Mouse (Mus musculus) adrenal gland (tissue): ENCODE measurements around the gene Gm2a.

Source experiments
- intact Hi-C: fragments of 180-260 bp; cut with DNase I; formaldehyde crosslinking; loops from one replicate; pipeline ENCODE4 v1.15.1; 2025
- long read RNA-seq, 2 experiments: library from polyadenylated mRNA; unstranded; transcript quantifications; one replicate each; pipeline ENCODE4 v2.0.0; 2020; ENCODE audit warnings: borderline replicate concordance in 1 of 2; ENCODE audit not compliant: insufficient replicate concordance in 1 of 2

Gene Gm2a
- long read RNA-seq, experiment 1, full-length matches to known transcripts, result 358 of 675 reads
- long read RNA-seq, experiment 1, partial matches to known transcripts, result 314 of 675 reads
- long read RNA-seq, experiment 1, other reads (novel, unspliced or antisense), result 3 of 675 reads
- long read RNA-seq, experiment 2, full-length matches to known transcripts, result 317 of 438 reads
- long read RNA-seq, experiment 2, partial matches to known transcripts, result 121 of 438 reads
- long read RNA-seq, experiment 2, other reads (novel, unspliced or antisense), result 0 of 438 reads

DNA sequence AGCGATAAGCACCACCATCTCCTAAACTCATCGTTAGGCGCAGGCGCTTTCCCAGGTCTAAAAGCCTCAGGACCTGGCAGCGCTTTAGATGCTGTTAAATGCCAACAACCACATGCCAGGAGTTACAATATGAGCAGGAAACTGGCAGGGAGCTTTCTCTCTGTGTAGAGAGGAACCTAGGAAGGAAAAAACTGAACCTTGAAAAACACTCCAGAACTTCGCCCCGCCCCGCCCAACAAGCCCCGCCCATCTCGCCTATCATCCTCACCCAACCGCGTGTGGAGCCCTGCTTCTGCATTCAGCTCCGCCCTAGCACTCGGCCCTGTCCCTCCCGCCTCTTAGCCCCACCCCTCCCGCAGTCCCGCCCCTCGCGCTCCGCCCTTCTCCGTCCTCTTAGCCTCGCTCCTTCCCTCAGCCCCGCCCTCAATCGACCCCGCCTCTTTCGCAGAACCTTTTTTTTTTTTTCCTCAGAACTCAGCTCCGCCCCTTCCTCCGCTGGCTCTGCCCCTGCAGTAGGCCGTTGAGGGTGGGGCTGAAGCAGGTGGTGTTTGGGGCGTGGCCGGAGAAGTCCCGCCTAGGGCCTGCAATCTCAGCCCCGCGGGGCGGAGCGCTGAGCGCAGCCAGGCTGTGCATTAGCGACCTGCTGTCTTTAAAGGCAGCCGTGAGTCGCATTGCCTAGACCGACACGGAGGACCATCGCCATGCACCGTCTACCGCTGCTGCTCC, at the start of gene Gm2a:
Gene Gm2a (plus strand): TSS at position 653 of the 726 bp plus-strand sequence.
- intact Hi-C loops, result no loop called here

DNA sequence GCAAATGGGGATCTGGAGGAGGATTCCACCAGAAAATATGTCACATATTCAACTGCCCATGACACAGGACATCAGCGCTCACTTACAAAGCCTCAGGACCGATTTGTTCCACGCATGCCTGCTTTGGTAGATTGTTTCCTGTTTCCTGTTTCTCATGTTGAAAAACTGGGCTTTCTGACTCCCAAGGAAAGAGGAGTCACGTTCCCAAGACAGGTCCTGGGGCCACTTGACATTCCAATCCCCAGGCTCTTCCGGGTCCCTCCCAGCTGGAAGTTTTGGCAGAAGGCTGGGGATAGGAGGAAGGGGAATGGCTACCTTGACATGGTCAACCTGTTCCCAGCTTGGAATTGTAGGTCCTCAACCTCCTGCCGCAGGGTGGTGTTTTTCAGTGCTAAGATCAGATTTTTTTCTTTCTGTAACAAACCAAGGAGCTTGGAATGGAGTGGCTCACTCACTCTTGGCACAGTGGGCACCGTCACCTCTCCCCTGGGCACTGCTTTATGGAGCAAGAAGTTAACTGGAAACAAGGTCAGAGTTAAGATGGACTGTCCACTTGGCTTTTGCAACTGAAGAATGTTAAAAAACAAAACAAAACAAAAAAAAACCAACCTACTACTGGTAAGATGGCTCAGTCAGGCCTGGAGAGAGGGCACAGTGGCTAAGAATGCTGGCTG, 46.9 kb upstream of the Gm2a start:
- intact Hi-C loops, result no loop called here

DNA sequence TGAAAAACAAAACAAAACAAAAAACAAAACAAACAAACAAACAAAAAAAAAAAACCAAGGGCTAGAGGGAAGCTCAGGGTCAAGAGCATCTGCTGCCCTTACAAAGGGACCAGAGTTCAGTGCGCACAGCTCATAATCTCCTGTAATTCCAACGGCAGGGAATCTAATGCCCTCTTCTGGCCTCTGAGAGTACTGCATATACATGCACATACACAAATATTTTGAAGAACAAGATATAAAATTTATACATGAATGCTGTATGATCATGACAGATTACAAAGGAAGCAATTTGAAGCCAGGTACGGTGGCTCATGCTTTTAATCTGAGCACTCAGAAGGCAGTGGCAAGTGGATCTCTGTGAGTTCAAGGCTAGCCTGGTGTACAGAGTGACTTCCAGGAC, 40.4 kb upstream of the Gm2a start:
- intact Hi-C loops, result no loop called here

DNA sequence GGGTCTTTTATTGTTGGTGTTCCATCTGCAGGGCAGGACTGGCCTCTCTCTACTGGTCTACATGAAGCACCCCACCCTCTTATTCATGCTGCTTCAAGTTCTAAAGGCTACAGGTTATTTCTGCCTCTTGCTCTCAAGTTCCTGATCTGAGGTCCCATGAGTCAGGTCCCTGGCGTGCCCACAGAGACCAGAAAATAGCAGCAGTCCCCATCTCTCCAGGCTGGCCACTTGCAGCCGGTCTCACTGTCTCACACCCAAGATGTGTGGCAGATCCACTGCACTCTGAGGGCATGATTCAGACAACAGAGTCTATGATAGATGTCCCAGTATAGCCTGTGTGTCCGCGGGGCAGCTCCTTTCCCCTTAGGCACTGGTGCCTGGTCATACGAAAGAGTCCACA, 37.1 kb upstream of the Gm2a start:
- intact Hi-C loops, result no loop called here

DNA sequence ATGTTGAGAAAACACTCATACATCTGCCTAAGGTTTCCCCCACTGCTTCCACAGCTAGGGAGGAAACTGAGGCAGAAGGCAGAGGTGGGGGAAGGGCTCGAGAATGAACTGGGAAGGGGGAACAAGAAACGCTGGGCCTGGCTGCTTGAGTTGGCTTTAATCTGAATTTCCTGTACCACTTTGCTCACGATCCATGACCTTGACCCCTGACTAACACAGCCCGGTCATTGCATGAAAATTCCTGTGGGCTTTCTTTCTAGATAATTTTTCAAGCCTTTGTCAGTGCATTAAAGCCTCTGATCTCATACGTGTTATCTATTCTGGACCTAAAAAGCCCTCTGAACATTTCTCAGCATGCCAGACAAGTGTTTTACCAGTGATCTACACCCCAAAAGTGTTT, 35.1 kb upstream of the Gm2a start:
- intact Hi-C loops, result no loop called here

DNA sequence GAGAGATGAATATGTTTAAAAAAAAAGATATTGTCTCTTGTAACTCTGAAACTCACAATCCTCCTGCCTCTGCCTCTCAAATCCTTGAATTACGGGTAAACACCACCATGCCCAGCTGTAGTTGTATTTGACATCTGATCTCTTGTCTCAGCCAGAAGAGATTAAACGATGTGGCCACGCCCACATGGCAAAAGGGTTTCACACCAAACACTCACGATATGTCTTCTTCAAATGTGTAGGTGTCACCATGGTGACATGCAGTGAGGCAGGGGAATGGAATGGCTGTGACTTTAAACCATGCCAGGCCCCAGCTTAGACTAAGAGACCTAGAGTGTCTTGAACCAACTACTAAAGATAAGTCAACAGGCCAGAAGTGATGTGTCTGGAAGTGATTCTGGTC, 31.0 kb upstream of the Gm2a start:
- intact Hi-C loops, result no loop called here

DNA sequence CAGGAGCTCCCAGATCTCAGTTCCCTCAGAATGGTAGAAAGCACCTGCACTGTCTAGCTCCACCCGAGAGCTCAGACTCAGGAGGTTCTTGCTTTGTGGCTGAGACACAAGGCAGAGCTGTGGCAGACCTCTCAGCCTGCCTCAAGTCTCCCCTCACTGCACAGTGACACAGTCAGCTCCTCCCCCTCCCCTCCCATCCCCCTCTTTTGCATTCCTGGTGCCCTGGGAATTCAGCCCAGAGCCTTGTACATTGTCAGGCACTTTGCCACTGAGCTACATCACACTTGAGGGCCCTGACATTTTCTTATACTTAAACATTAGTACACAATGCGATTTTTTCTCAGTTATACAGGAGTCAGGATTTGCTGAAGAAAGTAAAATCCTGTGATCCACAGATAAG, 28.9 kb upstream of the Gm2a start:
- intact Hi-C loops, result no loop called here

DNA sequence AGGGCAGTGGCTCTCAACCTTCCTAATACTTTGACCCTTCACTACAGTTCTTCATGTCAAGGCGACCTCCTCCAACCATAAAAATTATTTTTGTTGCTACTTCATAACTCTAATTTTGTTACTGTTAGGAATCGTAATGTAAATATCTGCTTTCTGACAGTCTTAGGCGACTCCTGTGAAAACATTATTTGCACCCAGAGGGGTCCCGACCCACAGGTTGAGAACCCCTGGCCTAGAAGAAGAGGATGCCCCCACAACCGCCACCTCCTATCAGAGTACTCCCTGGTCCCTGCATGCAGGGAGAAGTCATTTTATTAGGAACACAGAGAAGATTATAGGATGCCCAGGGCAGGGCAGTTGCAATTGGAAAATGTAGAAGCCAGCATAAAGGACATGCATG, 26.6 kb upstream of the Gm2a start:
- intact Hi-C loops, result no loop called here

DNA sequence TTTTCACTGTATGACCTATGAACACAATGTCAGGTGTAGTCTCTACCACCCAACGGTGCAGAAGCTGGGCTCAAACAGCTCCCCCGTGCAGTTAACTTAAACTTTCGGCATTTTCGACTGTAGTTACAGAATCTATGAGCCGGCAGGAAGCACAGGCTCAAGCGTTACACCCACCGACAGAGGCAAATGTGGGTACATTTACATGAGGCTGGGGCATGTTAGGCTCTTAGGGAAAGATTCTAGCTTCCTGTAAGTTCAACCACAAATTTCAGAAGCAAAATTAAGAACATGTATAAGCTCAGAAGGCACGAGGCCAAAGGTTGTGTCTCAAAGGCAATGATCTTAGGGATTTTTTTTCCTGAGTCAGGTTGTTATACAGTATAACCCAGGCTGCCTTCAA, 25.4 kb upstream of the Gm2a start:
- intact Hi-C loops, result no loop called here

DNA sequence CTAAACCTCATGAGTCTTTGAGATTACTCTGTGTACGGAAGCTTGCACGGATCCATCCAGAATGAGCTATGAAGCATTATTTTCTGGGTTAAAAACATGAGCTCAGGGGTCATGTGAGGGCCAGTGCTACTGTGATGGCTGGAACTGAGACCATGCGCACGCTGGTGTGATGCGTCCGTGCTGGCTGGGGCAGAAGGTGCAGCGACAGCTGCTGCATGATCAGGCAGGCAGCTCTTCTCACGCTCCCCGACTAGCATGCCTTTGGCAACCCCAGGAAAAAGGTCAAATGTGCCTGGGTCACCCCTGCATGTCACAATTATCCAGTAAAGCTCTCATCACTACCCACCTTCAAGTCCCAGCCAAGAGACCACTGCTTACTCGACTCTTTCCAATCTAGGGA, 24.7 kb upstream of the Gm2a start:
- intact Hi-C loops, result no loop called here

DNA sequence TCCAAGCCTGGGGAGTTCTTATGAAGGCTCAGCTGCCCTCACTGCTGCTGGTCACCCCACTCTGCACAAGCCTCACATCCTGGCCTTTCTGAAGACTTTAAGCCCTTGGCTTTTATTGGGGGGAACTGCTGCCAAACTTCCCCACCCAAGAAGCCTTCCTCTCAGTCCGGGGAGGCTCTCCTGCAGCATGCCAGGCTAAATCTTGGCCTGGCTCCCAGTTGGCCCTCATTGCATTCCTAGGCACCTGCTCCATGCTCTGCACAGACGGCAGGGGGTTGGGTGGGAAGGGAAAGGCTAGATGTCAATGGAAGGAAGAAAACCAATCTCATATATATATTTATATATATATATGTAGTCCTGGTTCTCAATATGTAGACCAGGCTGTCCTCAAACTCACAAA, 22.3 kb upstream of the Gm2a start:
- intact Hi-C loops, result no loop called here

DNA sequence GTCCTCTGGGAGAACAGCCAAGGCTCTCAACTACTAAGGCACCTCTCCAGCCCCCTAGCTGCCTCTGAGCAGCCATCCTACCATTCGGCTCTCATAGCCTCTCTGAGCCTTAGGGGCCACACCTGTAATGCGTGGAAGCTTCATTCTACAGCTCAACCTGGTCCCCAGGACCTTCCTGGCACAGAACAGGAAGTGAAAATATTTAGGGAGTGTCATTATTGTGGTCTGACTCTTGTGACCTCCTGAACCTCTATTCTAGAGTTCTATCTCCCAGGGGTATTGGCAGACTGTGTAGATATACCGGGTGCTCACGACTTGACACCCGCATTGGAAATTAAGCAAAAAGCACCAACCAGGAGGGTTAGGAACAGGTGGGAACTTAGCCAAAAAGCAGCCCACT, 21.7 kb upstream of the Gm2a start:
- intact Hi-C loops, result no loop called here

DNA sequence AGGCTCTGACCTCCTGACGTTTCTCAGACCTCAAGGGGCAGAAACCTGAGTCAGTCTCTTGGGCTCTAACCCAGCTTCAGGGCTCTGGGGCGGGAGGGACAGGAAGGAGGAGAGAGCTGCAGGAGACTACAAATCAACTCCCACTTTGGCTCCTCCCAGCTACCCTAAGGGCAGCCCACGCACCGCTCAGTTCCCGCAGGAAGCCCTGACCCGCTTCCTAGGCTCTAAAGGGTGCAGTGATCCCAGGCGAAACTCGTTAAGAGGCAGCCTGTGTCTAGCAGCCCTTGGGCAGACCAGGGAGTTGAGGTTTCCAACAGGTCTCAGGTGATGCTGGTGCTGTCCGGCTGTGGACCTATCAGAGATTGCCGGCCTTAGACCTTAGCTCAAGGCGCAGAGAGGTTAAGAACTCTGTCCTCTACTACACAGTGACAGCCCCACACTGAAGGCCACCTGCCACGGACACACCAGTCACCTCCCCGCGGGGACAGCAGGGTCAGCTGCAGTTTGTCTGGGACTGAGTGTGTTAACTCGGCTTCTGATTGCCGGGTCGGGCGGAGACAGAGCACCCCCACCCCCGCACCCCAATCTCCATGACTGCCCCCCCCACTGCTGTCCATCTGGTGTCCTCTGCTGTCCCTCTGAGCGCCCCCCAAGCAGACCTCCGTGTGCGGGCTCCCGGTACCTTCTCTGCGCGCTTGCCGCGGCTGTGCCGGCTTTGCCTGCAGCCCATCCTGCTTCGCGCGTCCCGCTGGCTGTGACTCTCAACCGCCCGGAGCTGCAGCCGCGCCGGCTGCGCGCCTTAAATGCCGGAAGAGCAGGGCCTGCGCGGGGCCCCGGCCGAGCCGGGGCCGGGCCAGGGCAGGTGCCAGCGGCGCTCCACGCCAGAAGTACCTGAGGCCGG, 20.3 kb upstream of the Gm2a start, which contains the start of gene Ccdc69:
Gene Ccdc69 (minus strand): TSS at position 801 of the 901 bp plus-strand sequence.
- intact Hi-C loops, result no loop called here

DNA sequence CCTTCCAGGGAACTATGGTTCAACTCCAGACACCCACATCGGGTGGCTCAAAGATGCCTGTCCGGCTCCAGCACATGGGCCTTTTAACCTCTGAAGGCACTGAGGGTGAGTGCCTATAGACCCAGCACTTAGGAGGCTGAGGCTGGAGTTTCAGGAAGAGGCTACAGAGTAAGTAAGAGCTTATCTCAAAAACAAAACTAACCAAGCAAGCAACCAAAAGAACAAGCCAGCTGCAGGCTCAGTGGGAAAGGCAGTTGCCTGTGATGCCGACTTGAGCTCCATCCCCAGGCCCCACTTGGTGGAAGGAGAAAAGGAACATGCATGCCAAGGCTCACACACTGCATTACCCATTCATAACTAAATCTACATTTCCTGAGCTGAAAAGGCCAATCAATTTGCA, 19.4 kb upstream of the Gm2a start:
- intact Hi-C loops, result no loop called here

DNA sequence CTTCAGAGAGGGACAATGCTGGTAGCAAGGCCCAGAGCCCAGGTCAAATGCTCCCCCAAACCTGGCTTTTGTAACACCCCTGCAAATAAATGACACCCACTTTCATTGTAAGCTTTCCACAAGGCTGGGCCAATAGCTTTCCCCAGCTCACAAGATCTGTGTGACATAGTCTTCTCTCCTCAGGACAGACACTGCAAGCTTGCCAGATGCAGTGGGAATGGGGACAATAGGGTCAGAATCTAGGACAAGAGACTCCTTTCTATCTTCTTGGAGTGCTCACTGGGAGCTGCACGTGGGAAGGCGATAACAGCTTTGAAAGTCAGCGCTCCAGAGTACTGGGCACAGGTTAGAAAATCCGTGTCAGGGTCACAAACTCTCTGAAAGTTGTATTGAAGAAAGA, 18.7 kb upstream of the Gm2a start:
- intact Hi-C loops, result no loop called here

DNA sequence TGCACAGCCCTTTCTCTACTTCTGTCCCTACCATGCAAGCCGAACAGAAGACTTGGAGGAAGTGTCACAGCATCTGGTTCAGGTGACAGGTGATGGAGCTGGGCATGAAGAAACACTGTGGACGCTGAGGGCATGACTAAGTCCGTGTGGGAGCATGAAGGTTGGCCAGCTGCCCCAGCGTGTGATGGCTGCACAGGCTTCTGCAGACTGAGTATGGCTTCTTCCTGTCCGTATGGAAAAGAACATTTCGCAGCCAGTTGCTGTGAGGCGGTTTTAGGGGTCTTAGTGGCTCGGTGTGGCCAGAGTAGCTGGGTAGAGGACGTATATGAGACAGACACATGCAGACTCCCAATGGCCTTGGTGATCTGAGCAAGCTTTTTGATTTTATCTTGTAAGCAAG, 16.7 kb upstream of the Gm2a start:
- intact Hi-C loops, result no loop called here

DNA sequence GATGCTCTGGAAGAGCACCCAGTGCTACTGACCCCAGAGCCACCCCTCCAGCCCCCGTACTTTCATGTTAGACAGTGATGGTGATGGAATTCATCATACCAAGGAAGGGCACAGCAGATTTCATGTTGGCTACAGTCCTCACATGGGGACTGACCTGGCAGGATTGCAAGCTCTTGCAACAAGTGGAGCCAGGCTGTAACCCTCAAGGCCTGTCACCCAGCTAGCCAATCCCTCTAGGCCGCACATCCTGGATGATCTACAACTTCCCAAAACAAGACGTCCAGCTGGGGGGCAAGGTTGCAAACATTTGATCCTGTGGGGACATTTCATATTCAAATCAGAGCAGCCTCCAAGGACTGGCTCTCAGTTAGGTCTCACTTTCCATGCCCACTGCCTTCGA, 13.3 kb upstream of the Gm2a start:
- intact Hi-C loops, result loop anchor here (1.0 to 5.0 kb wide), 2 partner anchors 38 to 87 kb away; no protein-coding TSS in a partner anchor

DNA sequence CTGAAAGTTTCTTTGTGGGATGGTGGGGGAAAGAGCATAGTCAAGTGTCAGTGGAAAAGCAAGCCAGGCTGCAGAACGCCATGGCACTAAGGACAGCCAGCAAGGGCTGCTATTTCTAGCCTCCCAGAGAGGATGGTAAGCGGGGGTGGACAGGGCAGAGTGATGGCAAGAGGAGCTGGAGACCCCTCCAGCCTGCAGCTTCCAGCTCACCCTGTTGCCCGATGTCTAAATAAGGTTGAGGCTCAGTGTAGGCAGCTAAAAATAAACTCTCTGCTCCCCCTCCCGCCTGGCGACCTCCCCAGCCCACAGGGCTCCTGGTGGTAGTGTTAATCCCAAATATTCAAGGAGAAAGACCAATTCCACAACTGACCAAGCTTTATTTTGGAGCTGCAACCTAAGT, 12.5 kb upstream of the Gm2a start:
- intact Hi-C loops, result loop anchor here (1.0 to 5.0 kb wide), 2 partner anchors 39 to 88 kb away; no protein-coding TSS in a partner anchor

DNA sequence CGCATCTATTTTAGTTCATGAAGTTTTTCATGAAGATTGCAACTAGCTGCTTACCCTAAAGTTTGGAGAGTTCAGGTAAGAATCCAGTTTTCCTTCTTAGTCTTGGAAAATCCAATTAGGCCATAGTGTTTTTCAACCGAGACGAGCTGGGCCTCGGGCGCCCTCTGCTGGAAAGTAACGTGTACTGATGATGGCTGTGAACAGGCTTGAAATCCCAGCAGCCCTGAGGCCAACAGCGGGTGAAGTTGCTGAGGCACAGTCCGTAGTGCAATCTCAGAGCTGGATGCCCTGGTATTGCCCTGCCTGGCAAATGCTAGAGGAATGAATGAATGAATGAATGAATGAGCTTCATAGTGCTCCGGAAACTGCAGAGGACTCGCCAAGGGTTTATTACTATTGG, 10.9 kb upstream of the Gm2a start:
- intact Hi-C loops, result loop anchor here (5.0 kb wide), 1 partner anchor 90 kb away; no protein-coding TSS in a partner anchor

DNA sequence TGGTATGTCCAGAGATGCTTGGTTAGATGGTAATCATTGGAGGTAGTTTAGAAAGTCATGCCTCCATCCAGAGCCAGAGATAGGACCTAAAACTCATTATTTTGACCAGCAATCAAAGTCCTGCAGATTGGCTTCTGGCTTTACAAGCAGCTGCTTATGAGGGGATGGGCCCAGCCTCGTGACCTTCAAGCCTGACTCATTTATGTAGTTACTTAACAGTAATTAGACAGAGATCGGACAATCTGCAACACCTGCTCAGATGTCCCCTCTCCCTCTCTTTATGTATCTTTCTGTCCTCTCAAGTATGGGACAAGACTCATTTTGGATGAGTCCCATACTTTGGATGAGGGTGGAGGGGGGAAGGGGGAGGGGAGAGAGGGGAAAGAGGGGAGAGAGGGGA, 8.0 kb upstream of the Gm2a start:
- intact Hi-C loops, result loop anchor here (5.0 kb wide), 2 partner anchors 67 to 93 kb away; no protein-coding TSS in a partner anchor

DNA sequence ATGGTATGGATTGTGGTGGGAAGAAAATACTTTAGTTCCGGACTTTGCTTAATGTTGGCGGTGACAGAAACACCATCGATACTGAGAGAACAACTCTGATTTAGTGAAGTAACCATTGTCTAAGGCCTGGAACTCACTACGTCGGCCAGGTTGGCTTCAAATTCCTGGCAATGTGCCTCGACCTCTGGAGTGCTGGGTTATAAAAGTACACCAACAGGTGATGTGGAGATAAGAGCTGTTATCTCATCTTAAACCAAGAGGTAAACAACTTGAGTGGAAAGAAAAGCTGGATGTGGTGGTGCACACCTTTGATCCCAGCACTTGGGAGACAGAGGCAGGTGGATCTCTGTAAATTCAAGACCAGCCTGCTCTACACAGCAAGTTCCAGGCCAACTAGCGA, 4.8 kb upstream of the Gm2a start:
- intact Hi-C loops, result loop anchor here (5.0 kb wide), 1 partner anchor 64 kb away; no protein-coding TSS in a partner anchor
